In the genomic region with DNA sequence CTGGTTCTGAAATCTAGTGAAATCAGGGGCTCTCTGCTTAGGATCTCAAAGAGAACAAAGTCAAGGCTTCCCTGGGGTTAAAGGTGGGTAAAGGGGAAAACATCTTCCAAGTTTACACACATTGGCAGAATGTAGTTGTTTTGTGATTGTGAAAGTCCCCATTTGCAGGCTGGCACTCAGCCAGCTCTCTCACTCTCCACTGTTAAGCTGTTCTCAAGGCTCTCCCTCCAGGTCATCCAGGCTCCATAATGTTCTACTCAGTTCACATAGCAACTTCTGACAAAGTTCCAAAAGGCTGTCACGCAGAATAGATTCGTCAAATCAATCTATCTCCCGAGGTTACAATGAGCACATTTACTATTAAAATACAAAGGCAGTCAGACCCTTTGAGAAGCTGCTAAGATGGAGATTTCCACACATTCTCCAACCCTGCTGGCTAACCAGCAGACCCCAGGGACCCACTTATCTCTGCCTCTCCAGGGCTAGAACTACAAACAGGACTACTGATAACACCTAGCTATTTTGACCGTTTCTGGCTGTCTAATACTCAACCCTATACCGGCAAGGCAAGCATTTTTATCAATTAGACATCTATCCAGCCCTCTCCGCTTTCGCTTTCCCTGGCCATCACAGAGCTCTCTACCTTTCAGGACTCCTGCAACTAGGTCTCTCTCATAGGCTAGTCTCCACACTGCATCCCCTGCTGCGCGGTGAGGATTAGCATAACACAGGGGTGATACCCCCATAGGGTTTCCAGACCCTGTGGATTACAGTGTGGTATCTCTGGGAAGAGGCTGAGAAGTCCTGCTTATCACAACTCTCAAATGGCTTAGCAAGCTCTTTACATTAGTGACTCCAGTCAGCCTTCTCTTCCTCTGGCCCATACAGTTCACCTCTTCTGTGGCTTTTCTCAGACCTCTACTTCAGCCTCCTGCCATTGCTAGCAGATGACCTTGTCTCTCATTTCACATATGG, we compare ENCODE assay signal across 11 mouse cellular contexts. TPM values are rescaled to one million over a fixed set of nuclear protein-coding genes. Genes with fewer than 3 reads are reported as not detected.
DNase-seq lines count a peak whose midpoint lies in the region; ATAC-seq lines count a peak whose summit lies in the region.
"Had no signal": no experiment of that assay in that cellular context is flagged by ENCODE, and none has a peak within 500 bp of the region (broad histone marks: within the 10 kb centered on the region; RNA-seq: fewer than 3 reads in every experiment).

No protein-coding gene starts in this region.

- peaks cover 46% of the 10 kb centered on the region for H3K4me1 ChIP-seq in hindbrain, embryonic 13.5 days (replicated peaks)
- peaks cover 2% of the 10 kb centered on the region; the same call in 1 of the 2 replicates for H3K4me1 ChIP-seq in hindbrain, embryonic 11.5 days (replicated peaks; ENCODE audit: control insufficient read depth, insufficient read depth, low read length)
- H3K4me1 ChIP-seq in hindbrain, embryonic 14.5 days (replicated peaks; ENCODE audit: control insufficient read depth, insufficient read depth, low read length): 0 out of 2 replicates have a peak, but pooled peaks cover 13% of the 10 kb centered on the region

- WGBS in hindbrain, embryonic 13.5 days: 21% methylated on average over 9 of the region's 9 CpGs
- WGBS in hindbrain, embryonic 11.5 days: 34% methylated on average over 9 of the region's 9 CpGs
- WGBS in hindbrain, embryonic 14.5 days: 26% methylated on average over 9 of the region's 9 CpGs

- H3K4me2 ChIP-seq in hindbrain, embryonic 13.5 days: no peak overlapping the region
- no peak overlapping the region for H3K4me2 ChIP-seq in hindbrain, embryonic 11.5 days (replicated peaks; ENCODE audit: low read depth, low read length)
- H3K4me2 ChIP-seq in hindbrain, embryonic 14.5 days (replicated peaks): no peak overlapping the region

- H3K27ac ChIP-seq in hindbrain, embryonic 13.5 days: no peak overlapping the region
- H3K27ac ChIP-seq in hindbrain, embryonic 11.5 days (ENCODE audit: low read depth, low read length): no peak overlapping the region
- no peak overlapping the region for H3K27ac ChIP-seq in hindbrain, embryonic 14.5 days
- H3K27ac ChIP-seq: layer of hippocampus, adult 2 months had no signal

- no peak overlapping the region for H3K9ac ChIP-seq in hindbrain, embryonic 13.5 days
- H3K9ac ChIP-seq in hindbrain, embryonic 11.5 days (ENCODE audit: low read depth, low read length): no peak overlapping the region
- H3K9ac ChIP-seq in hindbrain, embryonic 14.5 days: no peak overlapping the region

- peaks cover 35% of the 10 kb centered on the region for H3K27me3 ChIP-seq in hindbrain, embryonic 13.5 days
- peaks cover 6% of the 10 kb centered on the region; the same call in 1 of the 2 replicates for H3K27me3 ChIP-seq in hindbrain, embryonic 11.5 days (ENCODE audit: control insufficient read depth, insufficient read depth, low read length)
- H3K27me3 ChIP-seq in hindbrain, embryonic 14.5 days (ENCODE audit: control insufficient read depth, insufficient read depth, low read length): peaks cover 4% of the 10 kb centered on the region; the same call in 1 of the 2 replicates

- H3K4me3 ChIP-seq in hindbrain, embryonic 13.5 days: no peak overlapping the region
- H3K4me3 ChIP-seq in hindbrain, embryonic 11.5 days (ENCODE audit: low read depth, low read length): no peak overlapping the region
- H3K4me3 ChIP-seq in hindbrain, embryonic 14.5 days (replicated peaks; ENCODE audit: low read length): no peak overlapping the region
- H3K4me3 ChIP-seq: layer of hippocampus, adult 2 months had no signal

- no peaks in the 10 kb centered on the region for H3K9me3 ChIP-seq in hindbrain, embryonic 13.5 days
- H3K9me3 ChIP-seq in hindbrain, embryonic 11.5 days (ENCODE audit: control insufficient read depth, low read length): no peaks in the 10 kb centered on the region
- H3K9me3 ChIP-seq in hindbrain, embryonic 14.5 days (ENCODE audit: control insufficient read depth, low read length): no peaks in the 10 kb centered on the region

- no peaks in the 10 kb centered on the region for H3K36me3 ChIP-seq in hindbrain, embryonic 13.5 days
- no peaks in the 10 kb centered on the region for H3K36me3 ChIP-seq in hindbrain, embryonic 11.5 days (ENCODE audit: control insufficient read depth, insufficient read depth, low read length)
- no peaks in the 10 kb centered on the region for H3K36me3 ChIP-seq in hindbrain, embryonic 14.5 days (replicated peaks; ENCODE audit: control insufficient read depth, insufficient read depth)

- peak; percentile 31; the same call in 1 of the 2 replicates for ATAC-seq in hindbrain, embryonic 13.5 days (ENCODE audit: low FRiP score)
- no peak for ATAC-seq in hindbrain, embryonic 11.5 days (ENCODE audit: low FRiP score)
- ATAC-seq in hindbrain, embryonic 14.5 days (ENCODE audit: low FRiP score): peak; percentile 35; the same call in 1 of the 2 replicates
- ATAC-seq in megakaryocyte-erythroid progenitor cell, adult 5-6 weeks (replicated peaks; ENCODE audit: low FRiP score, low TSS enrichment, poor library complexity, severe bottlenecking): peak; percentile 51
- ATAC-seq: Patski had no signal

- DNase-seq in hindbrain, embryonic 11.5 days (ENCODE audit: low spot score): no peak
- peak; percentile 7 for DNase-seq in ovary, postnatal 36 days (ENCODE audit: low spot score)
- DNase-seq in ovary, postnatal 14 days (ENCODE audit: low spot score): no peak
- peak; percentile 31 for DNase-seq in hindbrain, embryonic 14.5 days (ENCODE audit: low spot score)
- no peak for DNase-seq in embryo, embryonic 10.5 days (ENCODE audit: low spot score)
- DNase-seq in frontal cortex, postnatal 36 days (ENCODE audit: low spot score in 2 of 2): no peak
- DNase-seq: gastrocnemius, postnatal 25 days had no signal

RNA-seq across cellular contexts. Expression of a gene that starts 2.8 kb away (rescaled TPM):
- polyA plus RNA-seq in hindbrain, embryonic 13.5 days (2015; fragmentation: Nextera tagmentation; extraction: Ambion mirVana): 3.5 and 4.1 TPM in 2 replicates
- polyA plus RNA-seq in hindbrain, embryonic 11.5 days (2014; fragmentation: Nextera tagmentation; extraction: Ambion mirVana): 8.5 and 9.1 TPM in 2 replicates
- 4.1 and 4.7 TPM in 2 replicates for polyA plus RNA-seq in hindbrain, embryonic 14.5 days (2014; fragmentation: Nextera tagmentation; extraction: Ambion mirVana)
- 6.0 and 7.5 TPM in 2 replicates for total RNA-seq in megakaryocyte-erythroid progenitor cell, adult 5-6 weeks (2014; fragmentation: Nextera tagmentation)
- 2.0 and 4.3 TPM in 2 replicates for total RNA-seq in megakaryocyte-erythroid progenitor cell, adult 5-6 weeks (2017)

Comparison
In these comparisons a context has a peak if more than half of its experiments do, and no peak if none do; other contexts are left out.
1. DNase-seq: peak in ovary, postnatal 36 days (single experiment) and hindbrain, embryonic 14.5 days (single experiment); none in hindbrain, embryonic 11.5 days (single experiment), ovary, postnatal 14 days (single experiment), embryo, embryonic 10.5 days (single experiment) and frontal cortex, postnatal 36 days (0 of 2).